Mouse (Mus musculus) myocyte (in vitro differentiated cells): ENCODE results near the gene Ssbp2. TPM values are rescaled to one million over a fixed set of nuclear protein-coding genes. Genes with fewer than 3 reads are reported as not detected.

Experiments
- H3K27me3 ChIP-seq: one replicate; pipeline ENCODE4 v1.6.1; 2011; ENCODE audit not compliant: control insufficient read depth, insufficient read depth, insufficient read length
- H3K36me3 ChIP-seq: one replicate; pipeline ENCODE4 v1.6.1; 2011; ENCODE audit not compliant: control insufficient read depth, insufficient read depth
- H3K4me2 ChIP-seq: one replicate; pipeline ENCODE4 v1.6.1; 2011; ENCODE audit warnings: low read depth, control low read depth
- H3K4me3 ChIP-seq: one replicate; pipeline ENCODE4 v1.5.1; 2011; ENCODE audit warnings: mild to moderate bottlenecking, control low read depth, moderate library complexity
- H3K79me2 ChIP-seq: one replicate; pipeline ENCODE4 v1.6.1; 2011; ENCODE audit not compliant: control insufficient read depth, insufficient read depth
- H3ac ChIP-seq: one replicate; pipeline ENCODE4 v1.6.1; 2011; ENCODE audit not compliant: control insufficient read depth, insufficient read length
- CEBPB ChIP-seq: IDR thresholded peaks from 2 replicates; pipeline ENCODE4 v1.6.1; 2011; ENCODE audit warnings: mild to moderate bottlenecking, moderate library complexity; ENCODE audit not compliant: poor library complexity, insufficient read depth, severe bottlenecking
- E2F4 ChIP-seq: IDR thresholded peaks from one replicate; pipeline ENCODE4 v1.6.1; 2011; ENCODE audit warnings: mild to moderate bottlenecking, control low read depth, moderate library complexity; ENCODE audit not compliant: insufficient read depth
- MAX ChIP-seq: IDR thresholded peaks from one replicate; pipeline ENCODE4 v1.6.1; 2011; ENCODE audit warnings: low read depth, mild to moderate bottlenecking, control low read depth
- MYOD1 ChIP-seq, 3 experiments: IDR thresholded peaks; one replicate each; pipeline ENCODE4 v1.6.1; 2011; ENCODE audit warnings: control low read depth in 2 of 3, low read depth in 2 of 3, mild to moderate bottlenecking in 2 of 3, moderate library complexity in 1 of 3; ENCODE audit not compliant: insufficient read length in 2 of 3, control insufficient read depth in 1 of 3
- MYOG ChIP-seq, 3 experiments: IDR thresholded peaks; one replicate each; pipeline ENCODE4 v1.6.1; 2011; ENCODE audit warnings: control low read depth in 2 of 3, low read depth in 2 of 3, mild to moderate bottlenecking in 2 of 3; ENCODE audit not compliant: insufficient read length in 2 of 3, control insufficient read depth in 1 of 3, insufficient read depth in 1 of 3
- POLR2A ChIP-seq: IDR thresholded peaks from one replicate; pipeline ENCODE4 v1.6.1; 2011; ENCODE audit warnings: low read depth, mild to moderate bottlenecking, control low read depth, moderate library complexity; ENCODE audit not compliant: insufficient read length
- POLR2AphosphoS2 ChIP-seq: IDR thresholded peaks from one replicate; pipeline ENCODE4 v1.6.1; 2011; ENCODE audit warnings: low read depth, control low read depth; ENCODE audit not compliant: insufficient read length
- REST ChIP-seq: IDR thresholded peaks from one replicate; pipeline ENCODE4 v1.6.1; 2011; ENCODE audit warnings: mild to moderate bottlenecking, control low read depth, moderate library complexity; ENCODE audit not compliant: insufficient read depth, insufficient read length
- SRF ChIP-seq: IDR thresholded peaks from one replicate; pipeline ENCODE4 v1.6.1; 2011; ENCODE audit warnings: low read depth; ENCODE audit not compliant: control insufficient read depth, insufficient read length
- TCF12 ChIP-seq: IDR thresholded peaks from one replicate; pipeline ENCODE4 v1.6.1; 2011; ENCODE audit warnings: mild to moderate bottlenecking, control low read depth; ENCODE audit not compliant: poor library complexity, insufficient read depth, severe bottlenecking
- TCF3 ChIP-seq: IDR thresholded peaks from one replicate; pipeline ENCODE4 v1.6.1; 2011; ENCODE audit warnings: low read depth, control low read depth; ENCODE audit not compliant: insufficient read length
- USF1 ChIP-seq: IDR thresholded peaks from one replicate; pipeline ENCODE4 v1.6.1; 2011; ENCODE audit warnings: low read depth, mild to moderate bottlenecking, control low read depth, moderate library complexity
- polyA plus RNA-seq: library from polyadenylated mRNA; unstranded; fragments of >200 nt; fragmentation: generic; extraction: Trizol; gene quantifications from one replicate; pipeline ENCODE4 v1.2.1, GENCODE M21; 2012; ENCODE audit warnings: missing spikeins

Gene Ssbp2
- polyA plus RNA-seq, 1 experiment = 52.1 TPM

GRCm38 (mm10) chr13:91631291-91631799, 171.3 kb downstream of the Ssbp2 start:
- Histone ChIP-seq H3K4me2 (no peak overlapping the region), H3K79me2 (no peaks in the 10 kb centered on the region), H3K27me3 (no peaks in the 10 kb centered on the region), H3K36me3 (no peaks in the 10 kb centered on the region), H3ac (no peak overlapping the region), H3K4me3 (no peak overlapping the region)
- TF ChIP-seq POLR2AphosphoS2 (no peak), TCF12 (no peak), E2F4 (no peak), POLR2A (no peak), MYOG (IDR thresholded peaks at IDR 0.05; ENCODE audit: control insufficient read depth in 1 of 3, insufficient read depth in 1 of 3, insufficient read length in 2 of 3, low read depth in 2 of 3) (no peak), CEBPB (no peak), REST (no peak), USF1 (no peak), SRF (no peak), MYOD1 (IDR thresholded peaks at IDR 0.05; ENCODE audit: control insufficient read depth in 1 of 3, insufficient read length in 2 of 3, low read depth in 2 of 3) (no peak), MAX (no peak), TCF3 (no peak)

GRCm38 (mm10) chr13:91634123-91634522, 174.0 kb downstream of the Ssbp2 start:
- TF ChIP-seq MYOG (IDR thresholded peaks at IDR 0.05; ENCODE audit: control insufficient read depth in 1 of 3, insufficient read depth in 1 of 3, insufficient read length in 2 of 3, low read depth in 2 of 3) = no peak
- TF ChIP-seq E2F4 = no peak
- TF ChIP-seq CEBPB = no peak
- no peak for TF ChIP-seq MAX
- Histone ChIP-seq H3K36me3 (no peaks in the 10 kb centered on the region), H3K4me2 (no peak overlapping the region), H3ac (no peak overlapping the region), H3K27me3 (no peaks in the 10 kb centered on the region), H3K4me3 (no peak overlapping the region), H3K79me2 (no peaks in the 10 kb centered on the region)

- Histone ChIP-seq H3K4me2 (no peak overlapping the region), H3K79me2 (no peaks in the 10 kb centered on the region), H3K4me3 (no peak overlapping the region), H3K36me3 (no peaks in the 10 kb centered on the region), H3ac (no peak overlapping the region), H3K27me3 (no peaks in the 10 kb centered on the region)
- TF ChIP-seq MYOG (IDR thresholded peaks at IDR 0.05; ENCODE audit: control insufficient read depth in 1 of 3, insufficient read depth in 1 of 3, insufficient read length in 2 of 3, low read depth in 2 of 3) = no peak
- TF ChIP-seq MAX = no peak
- TF ChIP-seq SRF = no peak
- no peak for TF ChIP-seq MYOD1 (IDR thresholded peaks at IDR 0.05; ENCODE audit: control insufficient read depth in 1 of 3, insufficient read length in 2 of 3, low read depth in 2 of 3)
- no peak for TF ChIP-seq E2F4
These were observed 175.9 kb downstream of the Ssbp2 start for GRCm38 (mm10) chr13:91635957-91636356.

- Histone ChIP-seq H3K36me3 (no peaks in the 10 kb centered on the region), H3K4me2 (no peak overlapping the region), H3K4me3 (no peak overlapping the region), H3ac (no peak overlapping the region), H3K79me2 (no peaks in the 10 kb centered on the region), H3K27me3 (no peaks in the 10 kb centered on the region)
- TF ChIP-seq TCF3 (no peak), MAX (no peak), TCF12 (no peak), MYOG (IDR thresholded peaks at IDR 0.05; ENCODE audit: control insufficient read depth in 1 of 3, insufficient read depth in 1 of 3, insufficient read length in 2 of 3, low read depth in 2 of 3) (no peak), CEBPB (no peak), MYOD1 (IDR thresholded peaks at IDR 0.05; ENCODE audit: control insufficient read depth in 1 of 3, insufficient read length in 2 of 3, low read depth in 2 of 3) (no peak), REST (no peak)
These were observed 176.7 kb downstream of the Ssbp2 start for GRCm38 (mm10) chr13:91636814-91637213.

- no peaks in the 10 kb centered on the region for H3K79me2 ChIP-seq
- TF ChIP-seq POLR2A = no peak
- no peak for TF ChIP-seq MYOD1 (IDR thresholded peaks at IDR 0.05; ENCODE audit: control insufficient read depth in 1 of 3, insufficient read length in 2 of 3, low read depth in 2 of 3)
- no peak for TF ChIP-seq REST
- no peak for TF ChIP-seq MAX
- no peak for TF ChIP-seq TCF12
- TF ChIP-seq CEBPB = no peak
- TF ChIP-seq SRF = no peak
These were observed 178.8 kb downstream of the Ssbp2 start for GRCm38 (mm10) chr13:91638836-91639235.

More at GRCm38 (mm10) chr13:91638836-91639235, 178.8 kb downstream of the Ssbp2 start:
- Histone ChIP-seq H3K36me3 (no peaks in the 10 kb centered on the region), H3K4me3 (no peak overlapping the region), H3K4me2 (no peak overlapping the region), H3K27me3 (no peaks in the 10 kb centered on the region), H3ac (no peak overlapping the region)
